Mouse (Mus musculus) frontal cortex, adult 2 months (tissue): ENCODE data around the gene Card11. TPM values are rescaled to one million over a fixed set of nuclear protein-coding genes. Genes with fewer than 3 reads are reported as not detected.
A peak's percentile ranks its signal among the peaks of the same experiment; 100 is the strongest.

Experiments
- DNase-seq, 2 experiments: peaks; one replicate each; pipeline ENCODE4 v3.0.0; 2022; ENCODE audit warnings: low spot score in 1 of 2; ENCODE audit errors: extremely low spot score in 1 of 2
- polyA plus RNA-seq: library from polyadenylated mRNA; depleted of rRNA; stranded (reverse); fragments of >200 nt; gene quantifications from 2 replicates; pipeline ENCODE4 v1.2.3, GENCODE M21; 2012; rRNA removed

Card11 gene
- polyA plus RNA-seq, result 0.20 and 0.27 TPM in 2 replicates

DNA sequence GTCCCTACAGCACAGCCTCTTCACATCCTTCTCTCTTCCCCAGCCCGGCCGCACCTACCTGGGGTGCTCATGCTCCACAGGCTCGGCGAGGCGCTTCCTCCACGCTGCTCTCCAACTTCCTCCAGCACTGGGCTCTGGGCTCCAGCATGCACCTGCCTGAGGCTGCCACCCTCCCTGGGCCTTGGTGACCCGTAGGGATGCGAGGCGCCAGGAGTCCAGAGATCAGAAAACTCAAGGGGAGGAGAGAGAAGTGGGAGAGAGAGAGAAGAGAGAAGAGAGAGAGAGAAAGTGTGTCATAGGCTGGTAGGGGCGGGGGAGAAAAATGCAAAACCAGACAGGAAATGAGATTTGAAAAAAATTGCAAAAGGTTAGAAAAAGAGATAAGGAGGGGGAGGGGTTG lies at the start of gene Card11:
TSS of gene Card11 (minus strand) at position 234 of the 400 bp plus-strand sequence.
- DNase-seq, result no peak

DNA sequence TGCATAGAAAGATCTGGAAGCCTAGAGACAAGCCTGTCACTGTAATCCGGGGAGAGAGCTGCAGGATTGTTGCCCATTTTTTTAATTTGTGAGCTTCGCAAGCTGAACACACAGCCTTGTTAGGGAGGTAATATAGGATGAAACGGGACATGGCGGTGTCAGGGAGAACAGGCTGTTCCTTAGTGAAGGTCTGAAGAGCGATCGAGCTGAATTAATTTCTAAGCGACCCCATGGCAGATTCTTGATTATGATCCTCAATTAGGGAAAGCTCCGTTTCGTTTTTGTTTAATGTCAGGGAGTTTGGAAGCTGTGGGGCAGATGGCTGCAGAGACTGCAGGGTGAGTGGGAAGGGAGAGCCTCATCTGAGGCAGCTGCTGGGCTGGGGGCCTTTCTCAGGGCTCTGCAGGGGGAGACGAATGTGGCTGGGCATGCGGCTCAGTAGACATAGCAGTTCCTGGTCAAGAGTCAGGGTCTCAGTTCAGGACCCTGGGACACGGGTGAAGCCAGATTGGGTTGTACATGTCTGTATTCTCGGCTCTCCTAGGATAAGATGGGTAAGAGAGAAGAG lies 47.4 kb upstream of the Card11 start:
- DNase-seq, result no peak

DNA sequence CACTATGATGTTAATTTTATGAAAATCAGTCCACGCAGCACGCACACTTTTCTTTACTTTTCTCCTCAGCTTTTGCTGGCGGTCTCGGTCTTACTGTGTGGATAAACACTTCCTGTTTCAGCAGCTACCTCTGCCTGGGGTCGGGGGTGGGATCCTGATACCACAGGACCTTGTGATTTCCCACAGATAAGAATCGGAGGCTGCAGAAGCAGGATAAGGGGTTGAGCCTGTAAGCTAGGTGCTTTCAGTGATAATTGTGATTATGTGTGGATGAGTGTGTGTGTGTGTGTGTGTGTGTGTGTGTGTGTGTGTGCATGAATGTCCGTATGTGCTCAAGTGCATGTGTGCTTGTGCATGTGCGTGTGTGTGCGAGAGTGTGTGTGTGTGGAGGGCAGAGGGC lies 44.6 kb upstream of the Card11 start:
- no peak for DNase-seq

DNA sequence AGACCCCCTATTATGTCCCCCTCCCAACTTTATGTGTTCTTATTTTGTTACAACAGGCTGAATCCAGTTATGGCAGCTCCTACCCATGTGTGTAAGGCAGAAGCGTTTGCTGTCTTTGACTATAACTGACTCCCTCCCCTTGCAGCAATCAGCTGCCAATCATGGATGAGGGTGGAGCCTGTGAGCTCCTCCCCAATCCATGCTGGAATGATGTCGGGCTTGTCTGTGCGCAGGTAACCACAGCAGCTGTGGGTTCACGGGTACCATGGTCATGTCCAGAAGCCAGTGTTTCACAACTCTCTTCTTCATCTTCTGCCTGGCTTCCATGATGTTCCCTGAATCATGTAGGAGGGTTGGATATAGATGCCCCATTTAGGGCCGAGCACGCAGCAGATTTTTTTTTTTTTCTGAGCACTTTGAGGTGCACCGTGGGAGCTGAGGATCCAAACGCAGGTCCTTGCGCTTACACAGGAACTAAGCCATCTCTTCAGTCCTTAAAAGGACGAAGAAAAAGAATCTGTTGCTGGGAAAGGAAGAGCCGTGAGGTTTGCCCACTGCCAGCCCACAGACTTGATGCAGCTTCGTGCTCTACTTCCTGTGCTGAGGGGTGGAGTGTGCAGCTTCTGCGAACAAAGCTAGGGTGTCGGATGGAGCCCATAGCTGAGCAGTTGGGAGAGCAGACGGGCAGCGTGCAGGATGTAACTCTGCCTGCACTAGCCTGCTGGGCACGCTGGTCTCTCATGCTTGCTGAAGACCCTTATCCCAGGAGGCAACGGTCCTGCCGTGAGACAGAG lies 43.5 kb upstream of the Card11 start:
- peak in 1 of 2 experiments; percentile 42 for DNase-seq

DNA sequence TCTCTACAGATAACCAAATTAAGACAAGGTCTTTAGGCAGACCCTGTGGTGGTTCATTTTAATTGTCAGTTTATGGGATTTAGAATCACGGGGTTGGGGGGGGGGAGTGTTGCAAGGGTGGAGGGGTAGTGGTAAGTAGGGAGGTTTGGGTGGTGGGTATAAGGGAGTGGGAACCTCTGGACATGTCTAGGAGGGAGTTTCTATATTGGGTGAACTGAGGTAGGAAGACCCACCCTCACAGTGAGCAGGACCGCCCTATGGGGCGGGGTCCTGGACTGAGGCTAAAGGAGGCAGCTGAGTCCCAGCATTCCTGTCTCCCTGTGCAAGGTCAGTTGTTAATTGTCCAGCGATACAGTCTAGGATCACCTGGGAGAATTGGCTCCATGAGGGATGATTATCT lies 42.0 kb upstream of the Card11 start:
- DNase-seq, result no peak

DNA sequence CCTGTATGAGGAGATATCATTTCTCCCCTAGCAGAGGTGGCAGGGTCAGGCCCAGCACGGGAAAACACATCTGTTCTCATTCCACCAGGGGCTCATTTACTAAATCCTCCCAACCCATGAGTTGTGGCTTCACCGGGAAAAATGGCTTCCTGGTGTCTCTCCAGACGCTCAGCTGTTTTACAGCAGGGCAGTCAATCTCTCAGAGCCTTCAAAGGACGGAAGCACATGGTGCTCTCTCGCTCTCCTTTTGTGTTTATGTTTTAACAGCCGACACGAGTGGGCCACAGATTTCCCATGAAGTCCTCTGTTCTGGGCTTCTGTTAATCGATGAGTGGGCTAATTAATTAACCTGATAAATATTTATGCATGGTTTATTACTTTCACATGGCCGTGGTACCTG lies 40.5 kb upstream of the Card11 start:
- DNase-seq, result no peak

DNA sequence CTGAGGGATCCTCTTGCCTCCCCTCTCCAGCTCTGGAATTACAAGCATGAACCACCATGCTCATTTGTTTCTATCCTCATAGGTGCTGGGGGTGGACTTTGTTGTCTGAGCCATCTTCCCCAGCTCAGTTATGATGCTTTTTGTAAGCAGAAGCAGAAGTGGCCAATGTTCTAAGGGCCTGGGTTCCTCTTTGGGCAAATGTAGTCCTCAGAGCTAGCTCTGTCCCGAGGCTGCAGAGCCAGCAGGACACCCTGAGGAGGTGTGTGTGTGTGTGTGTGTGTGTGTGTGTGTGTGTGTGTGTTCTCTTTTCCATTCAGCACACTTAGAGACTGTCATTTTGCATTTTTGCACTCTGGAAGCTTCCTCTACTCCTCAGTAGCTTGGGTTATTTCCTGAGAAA lies 38.0 kb upstream of the Card11 start:
- no peak for DNase-seq

DNA sequence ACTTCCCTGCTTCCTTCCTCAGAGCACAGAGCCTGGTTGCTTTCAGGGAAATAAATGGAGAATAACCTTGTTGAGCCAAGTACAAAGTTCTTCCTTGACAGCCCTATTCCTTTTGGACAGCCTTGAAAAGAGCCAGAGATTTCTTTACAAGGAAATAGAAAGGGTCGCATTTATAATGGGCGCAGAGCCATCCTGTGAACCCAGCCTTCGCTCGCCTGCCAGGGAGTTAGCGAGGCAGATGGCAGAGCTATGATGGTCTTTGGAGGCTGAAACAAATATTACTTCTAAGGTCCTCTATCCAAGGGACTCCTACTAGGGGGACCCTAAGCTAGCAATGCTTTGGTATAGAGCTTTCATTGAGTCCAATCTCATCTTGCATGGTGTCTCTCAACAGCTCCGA lies 35.0 kb upstream of the Card11 start:
- no peak for DNase-seq

DNA sequence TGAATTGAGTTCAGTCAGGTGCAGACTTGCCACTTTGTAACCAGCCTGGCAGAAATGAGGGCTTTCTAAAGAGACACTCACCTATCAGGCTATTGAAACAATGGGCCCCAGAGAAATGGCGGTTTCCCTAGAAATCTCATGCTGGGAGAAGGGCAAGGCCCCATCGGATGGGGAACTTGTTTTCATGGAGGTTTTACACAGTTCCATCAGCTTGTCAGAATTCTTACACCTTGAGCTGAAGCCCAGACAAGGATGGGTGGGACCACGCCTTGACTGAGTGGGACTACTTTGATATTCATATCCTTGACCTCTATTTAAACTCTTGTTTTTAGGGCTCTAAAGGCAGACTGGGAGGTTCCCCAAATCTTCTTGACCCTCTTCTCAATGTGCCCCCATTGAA lies 33.9 kb upstream of the Card11 start:
- DNase-seq, result no peak

DNA sequence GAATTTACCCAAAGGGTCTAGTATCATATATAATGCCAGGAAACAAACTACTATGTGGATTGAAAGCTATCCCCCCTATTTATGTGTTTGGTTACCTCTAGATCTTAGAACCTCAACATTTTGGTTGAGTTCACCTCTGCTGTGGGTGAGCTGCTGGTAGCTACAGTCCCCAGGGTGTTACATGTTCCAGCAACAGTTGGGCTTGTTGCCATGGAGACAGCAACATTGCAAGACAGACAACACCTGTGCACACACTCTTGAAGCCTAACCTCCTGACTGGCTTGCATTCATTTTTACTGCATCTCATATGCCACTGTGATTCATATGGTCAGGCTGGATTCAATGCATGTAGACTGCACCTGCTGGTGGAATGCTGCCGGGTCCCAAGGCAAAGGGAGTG lies 32.6 kb upstream of the Card11 start:
- DNase-seq, result no peak

DNA sequence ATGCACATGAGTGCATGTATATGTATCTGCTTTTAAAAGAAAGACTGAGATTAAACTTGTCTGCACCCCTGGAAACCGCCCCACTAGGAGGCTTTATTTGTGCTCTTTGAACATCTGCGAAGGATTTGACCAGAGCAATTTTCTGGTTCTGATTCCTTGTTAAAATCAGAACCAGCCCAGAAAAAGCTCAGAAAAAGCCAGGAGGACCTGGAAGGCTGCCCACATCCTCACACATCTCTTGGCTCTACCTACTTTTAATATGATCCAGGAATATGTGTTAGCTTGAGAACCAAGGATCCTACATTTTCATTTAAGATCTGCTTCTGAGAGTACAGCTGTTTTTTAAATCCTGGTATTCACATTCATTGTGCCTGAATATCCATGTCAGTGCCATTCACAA lies 29.0 kb upstream of the Card11 start:
- DNase-seq, result peak; percentile 20 to 52

DNA sequence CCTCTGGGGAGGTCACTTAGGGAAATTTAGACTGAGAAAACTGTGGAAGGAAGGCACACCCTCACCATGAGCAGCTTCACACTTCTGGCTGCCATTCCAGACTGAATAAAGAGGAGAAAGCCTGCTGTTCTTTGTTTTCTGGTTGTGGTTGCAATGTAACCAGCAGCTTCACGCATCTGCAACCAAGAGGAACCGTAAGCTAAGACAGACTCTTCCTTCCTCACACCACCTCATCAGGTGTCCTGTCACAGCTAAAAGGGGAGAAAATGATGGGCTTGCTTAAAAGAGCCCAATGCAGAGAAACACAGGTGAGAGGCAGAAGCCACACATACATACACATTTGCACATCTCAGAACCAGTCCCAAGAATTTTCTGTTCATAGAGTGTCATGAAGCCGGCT lies 25.3 kb upstream of the Card11 start:
- DNase-seq, result no peak

DNA sequence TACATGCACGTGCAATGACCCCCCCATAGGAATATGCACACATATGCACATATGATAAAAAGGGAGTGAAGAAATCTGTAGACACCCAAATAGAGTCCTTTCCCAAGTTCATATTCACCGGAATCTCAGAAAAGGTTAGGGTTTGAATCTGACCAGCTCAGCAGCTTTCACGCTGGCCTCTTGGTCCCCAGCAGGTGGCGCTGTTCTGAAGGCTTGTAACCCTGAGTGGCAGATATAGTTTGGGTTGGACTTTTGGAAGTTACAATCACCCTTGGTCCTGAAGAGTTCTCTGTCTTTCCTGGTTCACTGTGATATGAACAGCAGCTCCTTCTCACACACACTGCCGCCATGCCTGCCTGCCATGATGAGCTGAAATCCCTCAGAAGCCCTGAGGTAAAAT lies 24.1 kb upstream of the Card11 start:
- peak in 1 of 2 experiments; percentile 13 for DNase-seq

DNA sequence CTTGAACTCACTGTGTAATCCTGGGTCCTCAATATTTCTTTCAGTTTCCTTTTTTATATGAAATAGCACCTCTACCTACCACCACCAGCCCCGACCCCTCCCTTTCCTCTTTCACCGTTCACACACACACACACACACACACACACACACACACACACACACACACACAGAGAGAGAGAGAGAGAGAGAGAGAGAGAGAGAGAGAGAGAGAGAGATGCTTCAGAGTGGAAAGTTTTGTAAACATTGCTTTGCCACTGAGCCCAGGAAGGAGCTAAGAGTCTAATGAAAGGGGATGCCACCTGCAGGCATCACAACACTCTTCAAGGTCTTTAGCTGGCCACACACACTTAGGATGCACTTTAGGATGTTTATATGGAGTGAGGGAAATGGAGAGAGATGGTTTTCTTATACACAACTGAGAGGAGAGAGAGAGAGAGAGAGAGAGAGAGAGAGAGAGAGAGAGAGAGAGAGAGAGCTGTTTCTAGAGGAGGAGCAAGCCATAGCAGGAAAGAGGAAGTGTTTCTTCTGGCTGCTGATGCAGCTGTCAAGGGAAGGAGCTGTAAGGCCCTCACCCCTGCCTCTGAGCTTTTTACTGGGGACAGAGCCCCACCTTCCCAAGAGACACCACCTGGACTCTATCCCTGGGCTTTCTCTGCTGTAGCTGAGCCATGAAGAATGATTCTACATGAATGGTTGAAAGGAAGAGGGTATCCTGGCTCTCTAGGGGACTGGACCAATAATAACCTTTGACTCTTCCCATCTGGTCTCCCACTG lies 17.7 kb upstream of the Card11 start:
- no peak for DNase-seq

DNA sequence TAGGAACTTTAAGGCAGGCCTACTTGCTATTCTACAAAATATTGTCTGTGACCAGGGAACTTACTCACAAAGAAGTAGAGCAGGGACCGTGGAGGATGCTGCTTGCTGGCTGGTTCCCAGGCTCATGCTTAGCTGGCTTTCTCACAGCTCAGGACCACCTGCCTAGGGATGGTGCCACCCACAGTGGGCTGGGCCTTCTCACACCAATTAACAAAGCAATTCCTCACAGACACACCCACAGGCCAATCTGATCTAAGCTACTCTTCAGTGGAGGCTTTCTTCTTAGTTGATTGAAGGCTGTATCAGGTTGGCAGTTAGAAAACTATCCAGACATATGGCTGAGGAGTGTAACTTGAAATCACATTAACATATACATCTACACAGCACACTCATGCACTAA lies 15.7 kb upstream of the Card11 start:
- no peak for DNase-seq

DNA sequence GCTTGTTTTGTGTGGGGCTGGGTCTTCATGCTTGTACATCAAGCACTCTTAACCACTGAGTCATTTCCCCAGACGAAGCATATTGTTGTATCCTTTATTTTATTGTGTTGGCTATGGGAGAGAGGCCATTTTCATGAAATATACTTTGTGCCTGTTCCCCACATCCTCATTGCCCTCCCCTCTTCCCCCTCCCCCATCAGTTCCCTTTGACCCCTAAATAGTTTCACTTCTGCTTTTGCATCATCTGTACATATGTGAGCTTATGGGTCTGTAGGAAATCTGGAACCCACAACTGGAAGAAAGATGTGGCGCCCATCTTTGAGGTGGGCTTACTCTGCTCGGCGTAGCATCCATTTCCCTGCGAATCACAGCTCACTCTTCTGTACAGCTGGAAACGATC lies 13.8 kb upstream of the Card11 start:
- DNase-seq, result no peak

DNA sequence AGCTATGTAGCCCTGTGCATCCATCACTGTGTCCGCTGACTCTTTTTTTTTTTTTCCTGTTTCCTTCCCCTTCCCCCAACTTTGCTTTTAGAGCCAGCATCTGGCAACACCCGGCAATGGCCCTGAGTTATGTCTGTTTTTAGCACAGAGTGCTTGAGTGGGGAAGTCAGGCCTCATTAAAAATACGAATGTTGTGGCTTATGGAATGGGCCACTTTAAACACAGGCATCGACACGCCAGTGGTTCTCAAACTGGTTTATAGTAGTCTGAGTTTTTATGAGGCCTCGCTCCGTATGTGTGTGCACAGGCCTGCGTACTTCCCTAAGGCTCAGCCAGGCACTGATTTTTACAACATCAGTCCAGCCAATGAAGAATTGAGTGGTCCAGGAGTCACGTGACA lies 13.1 kb upstream of the Card11 start:
- no peak for DNase-seq

DNA sequence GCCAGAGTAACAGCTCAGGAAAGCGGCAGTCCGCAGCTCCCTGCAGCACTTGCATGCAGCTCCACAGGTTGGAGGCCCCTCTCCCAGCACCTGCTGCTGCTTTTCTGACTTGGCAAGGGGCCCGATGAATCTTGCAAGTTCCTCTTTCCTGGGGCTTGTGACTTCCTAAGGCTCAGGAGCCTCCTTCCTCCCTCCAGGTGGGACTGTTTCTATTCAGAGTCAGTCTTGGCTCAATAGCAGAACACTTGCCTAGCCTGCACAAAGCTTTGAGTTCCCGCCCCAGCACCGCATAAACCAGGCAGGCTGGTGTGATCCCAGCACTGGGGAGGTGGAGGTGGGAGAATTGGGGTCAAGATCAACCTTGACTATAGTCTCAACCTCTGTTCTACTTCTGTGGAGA lies 5.1 kb upstream of the Card11 start:
- no peak for DNase-seq

DNA sequence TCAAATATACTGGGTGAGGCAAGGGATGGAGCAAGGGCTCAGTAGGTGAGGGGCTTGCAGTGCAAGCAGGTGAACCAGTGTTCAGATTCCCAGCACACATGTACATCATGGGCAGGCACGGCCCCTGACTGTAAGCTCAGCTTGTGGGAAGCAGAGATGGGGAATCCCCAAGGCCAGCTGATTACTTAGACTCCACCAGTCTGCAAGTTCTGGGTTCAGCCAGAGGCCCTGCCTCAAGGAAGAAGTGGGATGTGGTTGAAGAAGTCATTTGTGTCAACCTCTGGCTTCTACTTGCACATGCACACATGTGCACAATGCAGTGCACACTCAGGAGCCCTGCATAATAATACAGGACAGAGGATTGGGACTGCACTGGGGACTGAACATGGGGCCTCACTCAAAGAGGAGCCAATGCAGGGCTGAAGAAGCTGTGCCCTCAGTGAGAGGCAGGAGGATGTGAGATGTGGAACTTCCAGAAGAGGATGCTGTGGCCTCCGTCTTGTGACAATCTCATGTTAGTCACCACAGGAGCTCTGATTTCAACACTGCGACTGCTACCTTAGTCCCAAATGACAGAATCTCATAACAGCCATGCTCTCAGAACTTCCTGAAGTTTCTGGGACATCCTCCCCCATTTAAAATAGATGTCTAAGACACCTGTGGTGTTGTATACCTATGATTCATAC lies 3.8 kb upstream of the Card11 start:
- no peak for DNase-seq

DNA sequence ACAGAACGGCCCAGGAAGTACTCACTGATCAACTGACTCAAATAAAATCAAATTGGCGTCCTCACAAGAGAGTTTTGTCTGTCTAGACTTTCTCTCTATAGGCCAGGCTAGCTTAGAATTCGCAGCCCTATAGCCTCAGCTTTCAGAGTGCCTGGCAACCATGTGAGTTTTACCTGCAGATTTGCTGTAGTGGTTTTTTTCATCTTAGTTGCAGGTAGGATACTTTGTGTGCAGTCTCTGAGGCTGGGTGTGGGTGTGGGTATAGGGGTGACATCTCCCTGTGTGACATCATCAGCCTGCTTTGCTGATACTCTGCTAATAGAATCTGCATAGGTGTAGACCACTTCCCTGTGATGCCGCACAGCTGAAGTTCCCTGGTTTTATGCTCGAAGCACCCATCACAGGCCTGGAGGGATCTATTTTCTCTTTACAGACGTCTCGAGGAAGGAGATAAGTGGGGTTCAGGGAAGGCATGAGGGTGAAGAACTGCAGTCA lies 1.2 kb downstream of the Card11 start:
- no peak for DNase-seq

DNA sequence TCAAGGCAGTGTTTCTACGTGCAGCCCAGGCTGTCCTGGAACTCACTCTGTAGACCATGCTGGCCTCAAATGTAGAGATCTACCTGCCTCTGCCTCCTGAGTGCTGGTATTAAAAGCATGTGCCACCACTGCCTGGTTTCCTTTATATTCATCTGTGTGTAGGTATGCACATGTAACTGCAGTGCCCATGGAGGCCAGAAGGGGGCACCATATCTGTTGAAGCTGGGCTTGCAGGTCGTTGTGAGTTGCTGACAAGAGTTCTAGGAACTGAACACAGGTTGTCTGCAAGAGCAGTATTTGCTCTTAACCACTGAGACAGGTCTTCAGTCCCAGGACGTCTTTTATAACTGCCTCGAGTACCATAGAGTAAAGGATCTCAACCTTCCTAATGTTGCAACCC lies 2.6 kb downstream of the Card11 start:
- DNase-seq, result no peak
